Mouse (Mus musculus): ENCODE measurements around the gene A430005L14Rik.

GRCm38 (mm10) chr4:153974431-153975291 is 17.6 kb downstream of the A430005L14Rik start, which contains the start of the genes Dffb and Cep104:
- TF ChIP-seq CTCF (IDR thresholded peaks at IDR 0.05; ENCODE audit: low read depth) (no peak), EP300 (IDR thresholded peaks at IDR 0.05; ENCODE audit: low read depth) (no peak)

Measured in liver, postnatal 0 days (tissue).